Mouse (Mus musculus): ENCODE data around the gene Dag1.

- TF ChIP-seq CTCF (IDR thresholded peaks at IDR 0.05; ENCODE audit: extremely low read depth, insufficient read depth, insufficient read length, insufficient replicate concordance) (no peak), POLR2A (IDR thresholded peaks at IDR 0.05; ENCODE audit: low read depth, low read length) (no peak)
Measured at GRCm38 (mm10) chr9:108290773-108291172, 27.0 kb upstream of the Dag1 start.

Measured in spleen, adult 2 months (tissue).